Mouse (Mus musculus) erythroblast, embryonic 14.5 days (primary cell): ENCODE data around the gene AL607142.1. TPM values are rescaled to one million over a fixed set of nuclear protein-coding genes. Genes with fewer than 3 reads are reported as not detected.

ENCODE experiments used
- H3K27me3 ChIP-seq: 2 replicates; pipeline ENCODE4 v1.6.1; 2012; ENCODE audit warnings: inconsistent platforms; ENCODE audit not compliant: control insufficient read depth
- H3K36me3 ChIP-seq: 2 replicates; pipeline ENCODE4 v1.6.1; 2012; ENCODE audit warnings: mild to moderate bottlenecking, inconsistent platforms; ENCODE audit not compliant: control insufficient read depth
- H3K4me1 ChIP-seq: 2 replicates; pipeline ENCODE4 v1.6.1; 2012; ENCODE audit warnings: inconsistent platforms; ENCODE audit not compliant: control insufficient read depth
- H3K4me3 ChIP-seq: replicated peaks from 2 replicates; pipeline ENCODE3; 2012; ENCODE audit warnings: moderate library complexity, mild to moderate bottlenecking, inconsistent platforms
- H3K9me3 ChIP-seq: 2 replicates; pipeline ENCODE4 v1.6.1; 2012; ENCODE audit warnings: low read length, inconsistent platforms, mixed read lengths; ENCODE audit not compliant: control insufficient read depth
- GATA1 ChIP-seq: IDR thresholded peaks from 2 replicates; pipeline ENCODE4 v1.6.1; 2012; ENCODE audit warnings: low read length, inconsistent platforms, mixed read lengths
- TAL1 ChIP-seq: IDR thresholded peaks from 3 replicates; pipeline ENCODE4 v1.6.1; 2012; ENCODE audit warnings: low read length, inconsistent platforms, mixed read lengths
- polyA plus RNA-seq: library from polyadenylated mRNA; stranded (reverse); fragments of >175 nt; gene quantifications from 2 replicates; pipeline ENCODE4 v1.2.3, GENCODE M21; 2012

The AL607142.1 gene
- polyA plus RNA-seq, 1 experiment = not detected

DNA sequence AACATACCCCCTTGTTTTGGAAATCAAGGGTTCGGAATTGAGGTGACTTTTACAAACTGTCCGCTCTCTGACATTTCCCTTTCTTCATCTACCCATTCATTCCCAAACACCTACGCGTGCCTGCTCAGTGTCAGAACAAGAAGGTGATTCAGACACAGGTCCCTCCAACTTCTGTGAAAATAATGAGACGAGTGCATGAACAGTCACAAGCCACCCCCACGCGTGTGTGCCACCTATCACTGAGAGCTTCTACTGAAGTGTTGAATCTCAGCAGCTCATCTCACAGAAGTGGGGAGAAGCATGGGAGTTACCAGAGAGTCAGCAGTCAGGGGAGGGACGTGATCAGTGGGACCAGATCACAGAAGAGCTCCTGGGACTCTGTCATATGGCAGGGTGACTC lies 12.5 kb downstream of the AL607142.1 start:
- no peaks in the 10 kb centered on the region for H3K27me3 ChIP-seq

GRCm38 (mm10) chr4:120082527-120082926 lies 17.7 kb downstream of the AL607142.1 start:
- H3K27me3 ChIP-seq = no peaks in the 10 kb centered on the region
- no peaks in the 10 kb centered on the region for H3K4me1 ChIP-seq
- no peaks in the 10 kb centered on the region for H3K36me3 ChIP-seq
- TF ChIP-seq GATA1 = no peak
- no peak for TF ChIP-seq TAL1
- H3K9me3 ChIP-seq = no peaks in the 10 kb centered on the region
- H3K4me3 ChIP-seq = no peak overlapping the region

More for the DNA sequence above, 12.5 kb downstream of the AL607142.1 start:
- TF ChIP-seq TAL1 = no peak
- TF ChIP-seq GATA1 = no peak
- Histone ChIP-seq H3K4me3 (no peak overlapping the region), H3K4me1 (no peaks in the 10 kb centered on the region), H3K36me3 (no peaks in the 10 kb centered on the region), H3K9me3 (no peaks in the 10 kb centered on the region)

DNA sequence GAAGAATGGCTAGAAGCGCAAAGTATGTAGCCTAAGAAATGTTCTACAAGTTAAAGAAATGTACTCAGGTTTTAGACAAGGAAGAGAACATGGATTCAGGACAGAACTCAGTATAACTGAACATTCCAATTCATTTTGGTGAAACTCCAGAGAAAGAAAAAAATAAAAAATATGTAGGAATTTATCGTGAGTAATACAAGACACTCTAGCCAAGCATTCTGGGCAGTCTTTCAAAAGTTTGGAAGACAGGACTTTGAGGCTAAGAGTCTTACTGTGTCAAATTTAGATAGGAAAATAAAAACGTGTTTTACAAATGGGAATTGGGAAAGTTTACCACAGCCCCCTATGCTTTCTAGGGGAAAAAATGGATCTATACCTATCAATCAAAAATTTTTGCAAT lies 18.9 kb downstream of the AL607142.1 start:
- Histone ChIP-seq H3K4me3 (no peak overlapping the region), H3K9me3 (no peaks in the 10 kb centered on the region), H3K4me1 (no peaks in the 10 kb centered on the region), H3K36me3 (no peaks in the 10 kb centered on the region), H3K27me3 (no peaks in the 10 kb centered on the region)
- TF ChIP-seq GATA1 (no peak), TAL1 (no peak)

GRCm38 (mm10) chr4:120089536-120089935 lies 24.7 kb downstream of the AL607142.1 start:
- TF ChIP-seq TAL1 = no peak
- no peak for TF ChIP-seq GATA1
- no peaks in the 10 kb centered on the region for H3K27me3 ChIP-seq
- no peaks in the 10 kb centered on the region for H3K4me1 ChIP-seq
- no peaks in the 10 kb centered on the region for H3K36me3 ChIP-seq
- H3K4me3 ChIP-seq = no peak overlapping the region
- H3K9me3 ChIP-seq = no peaks in the 10 kb centered on the region

- no peaks in the 10 kb centered on the region for H3K4me1 ChIP-seq
- peaks cover 4% of the 10 kb centered on the region; the same call in 1 of the 2 replicates for H3K9me3 ChIP-seq
- no peak overlapping the region for H3K4me3 ChIP-seq
- H3K27me3 ChIP-seq = no peaks in the 10 kb centered on the region
- TF ChIP-seq GATA1 (no peak), TAL1 (no peak)
- no peaks in the 10 kb centered on the region for H3K36me3 ChIP-seq
These were observed 27.4 kb downstream of the AL607142.1 start for GRCm38 (mm10) chr4:120091997-120092783.

DNA sequence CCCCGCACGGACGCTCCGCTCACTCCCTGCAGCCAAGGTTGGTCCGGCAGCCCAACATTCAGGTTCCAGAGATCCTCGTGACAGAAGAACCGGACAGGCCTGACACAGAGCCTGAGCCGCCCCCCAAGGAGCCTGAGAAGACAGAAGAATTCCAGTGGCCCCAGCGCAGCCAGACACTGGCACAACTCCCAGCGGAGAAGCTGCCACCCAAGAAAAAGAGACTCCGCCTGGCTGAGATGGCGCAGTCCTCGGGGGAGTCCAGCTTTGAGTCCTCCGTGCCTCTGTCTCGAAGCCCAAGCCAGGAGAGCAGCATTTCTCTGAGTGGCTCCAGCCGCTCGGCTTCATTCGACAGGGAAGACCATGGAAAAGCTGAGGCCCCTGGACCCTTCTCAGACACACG lies 32.1 kb downstream of the AL607142.1 start:
- H3K4me3 ChIP-seq = no peak overlapping the region
- no peaks in the 10 kb centered on the region for H3K4me1 ChIP-seq
- H3K36me3 ChIP-seq = no peaks in the 10 kb centered on the region
- peaks cover 17% of the 10 kb centered on the region for H3K9me3 ChIP-seq
- H3K27me3 ChIP-seq = no peaks in the 10 kb centered on the region; the same call in 1 of the 2 replicates
- TF ChIP-seq TAL1 (no peak), GATA1 (no peak)

DNA sequence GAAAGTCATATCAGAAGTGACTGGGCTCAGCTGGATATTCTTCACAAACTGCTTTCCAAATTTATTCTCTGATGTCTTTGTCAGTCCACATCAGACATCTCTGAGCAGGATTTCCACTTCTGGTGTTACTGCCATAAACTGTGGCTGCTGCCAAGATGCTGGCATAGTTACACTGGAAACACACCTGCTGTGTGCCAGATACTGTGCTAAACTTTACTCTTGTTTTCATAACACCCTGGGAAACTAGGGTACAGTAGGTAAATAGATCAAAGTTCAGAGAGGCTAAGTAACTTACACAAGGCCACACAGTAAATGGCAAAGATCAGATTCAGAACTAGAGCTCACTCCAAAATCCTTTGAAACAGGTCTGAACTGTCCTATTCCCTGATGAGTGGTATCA lies 36.4 kb downstream of the AL607142.1 start:
- no peaks in the 10 kb centered on the region; the same call in 1 of the 2 replicates for H3K27me3 ChIP-seq
- H3K9me3 ChIP-seq = peaks cover 13% of the 10 kb centered on the region
- no peaks in the 10 kb centered on the region for H3K36me3 ChIP-seq
- TF ChIP-seq TAL1 (no peak), GATA1 (no peak)
- no peaks in the 10 kb centered on the region for H3K4me1 ChIP-seq
- H3K4me3 ChIP-seq = no peak overlapping the region

- Histone ChIP-seq H3K4me3 (no peak overlapping the region), H3K9me3 (no peaks in the 10 kb centered on the region), H3K36me3 (no peaks in the 10 kb centered on the region), H3K27me3 (no peaks in the 10 kb centered on the region), H3K4me1 (no peaks in the 10 kb centered on the region)
- TF ChIP-seq TAL1 = no peak
- no peak for TF ChIP-seq GATA1
These were observed 39.8 kb downstream of the AL607142.1 start for GRCm38 (mm10) chr4:120104599-120104998.

DNA sequence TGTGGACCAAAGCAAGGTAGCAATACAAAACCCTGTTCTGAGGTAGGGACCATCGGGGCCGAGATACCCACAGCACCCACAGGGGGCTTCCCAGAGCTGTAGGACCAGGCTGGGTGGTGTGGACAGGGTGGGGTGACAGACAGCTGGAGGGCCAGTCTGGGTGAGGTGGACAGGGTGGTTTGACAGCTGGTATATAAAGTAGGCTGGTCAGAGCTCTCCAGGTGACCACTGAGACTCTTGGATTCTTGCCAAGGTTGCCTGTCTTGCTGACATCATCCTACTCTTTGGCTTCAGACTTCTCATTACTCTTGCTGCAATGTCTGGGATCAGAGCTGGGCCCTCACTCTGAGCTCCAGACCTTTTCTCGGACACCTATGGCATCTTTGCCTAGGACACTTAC lies 41.6 kb downstream of the AL607142.1 start:
- TF ChIP-seq GATA1 = no peak
- TF ChIP-seq TAL1 = no peak
- Histone ChIP-seq H3K4me1 (no peaks in the 10 kb centered on the region), H3K9me3 (peaks cover 3% of the 10 kb centered on the region; the same call in 1 of the 2 replicates), H3K36me3 (no peaks in the 10 kb centered on the region), H3K4me3 (no peak overlapping the region), H3K27me3 (no peaks in the 10 kb centered on the region)

GRCm38 (mm10) chr4:120107787-120108186 lies 43.0 kb downstream of the AL607142.1 start:
- H3K4me3 ChIP-seq = no peak overlapping the region
- H3K4me1 ChIP-seq = no peaks in the 10 kb centered on the region
- no peaks in the 10 kb centered on the region for H3K36me3 ChIP-seq
- H3K27me3 ChIP-seq = no peaks in the 10 kb centered on the region
- H3K9me3 ChIP-seq = peaks cover 4% of the 10 kb centered on the region; the same call in 1 of the 2 replicates
- TF ChIP-seq TAL1 (0 out of 3 replicates have a peak, but pooled peaks have one; percentile 3), GATA1 (no peak)
